Mouse (Mus musculus) midbrain, postnatal 0 days (tissue): ENCODE data around the gene Olfr435. TPM values are rescaled to one million over a fixed set of nuclear protein-coding genes. Genes with fewer than 3 reads are reported as not detected.
A peak's percentile ranks its signal among the peaks of the same experiment; 100 is the strongest.
"Not testable (repeated sequence)": the region's sequence is repeated elsewhere in the genome, so short reads cannot be mapped to it uniquely, and the experiment has no call there.

ENCODE experiments used
- ATAC-seq: fragments of 200-750 bp; cut with Nextera tagmentation; 2 replicates; pipeline ENCODE4 v1.8.0; 2017; ENCODE audit warnings: moderate number of reproducible peaks, mild to moderate bottlenecking, moderate TSS enrichment, moderate library complexity; ENCODE audit not compliant: low FRiP score
- DNase-seq: peaks from one replicate; pipeline ENCODE4 v3.0.0-alpha.2; 2015; ENCODE audit warnings: low spot score
- H3K27ac ChIP-seq: fragments of 300-500 bp; sonication (generic); 2 replicates; pipeline ENCODE4 v1.5.1; 2014; ENCODE audit warnings: low read depth, mild to moderate bottlenecking, low read length, mixed read lengths
- H3K27me3 ChIP-seq: fragments of 300-500 bp; sonication (generic); 2 replicates; pipeline ENCODE4 v1.6.1; 2014; ENCODE audit warnings: low read length, control low read depth, mixed read lengths; ENCODE audit not compliant: insufficient read depth
- H3K36me3 ChIP-seq: fragments of 300-500 bp; sonication (generic); 2 replicates; pipeline ENCODE4 v1.6.1; 2014; ENCODE audit warnings: low read length, control low read depth, mixed read lengths; ENCODE audit not compliant: insufficient read depth
- H3K4me1 ChIP-seq: fragments of 300-500 bp; sonication (generic); 2 replicates; pipeline ENCODE4 v1.6.1; 2014; ENCODE audit warnings: mild to moderate bottlenecking, control low read depth, antibody characterized with exemption, low read length, mixed read lengths; ENCODE audit not compliant: insufficient read depth
- H3K4me2 ChIP-seq: fragments of 300-500 bp; sonication (generic); 2 replicates; pipeline ENCODE4 v1.6.1; 2014; ENCODE audit warnings: low read depth, mild to moderate bottlenecking, low read length, mixed read lengths; ENCODE audit not compliant: poor library complexity, severe bottlenecking
- H3K4me3 ChIP-seq: fragments of 300-500 bp; sonication (generic); 2 replicates; pipeline ENCODE4 v1.5.1; 2014; ENCODE audit warnings: low read depth, mild to moderate bottlenecking, low read length, moderate library complexity
- H3K9ac ChIP-seq: fragments of 300-500 bp; sonication (generic); replicated peaks from 2 replicates; pipeline ENCODE4 v1.6.1; 2014; ENCODE audit warnings: mild to moderate bottlenecking, low read length, moderate library complexity, mixed read lengths; ENCODE audit not compliant: poor library complexity, severe bottlenecking
- H3K9me3 ChIP-seq: fragments of 300-500 bp; sonication (generic); 2 replicates; pipeline ENCODE4 v1.6.1; 2016; ENCODE audit warnings: low read length, control low read depth
- CTCF ChIP-seq: IDR thresholded peaks from 2 replicates; pipeline ENCODE4 v1.5.1; 2016; ENCODE audit warnings: antibody characterized with exemption, mild to moderate bottlenecking
- WGBS: fragments of 180-500 bp; shearing (Covaris S2); extraction: QIAGEN DNeasy Blood & Tissue Kit; methylation state at CpG from one replicate; pipeline ENCODE4 v1.1.7; 2014; 5-methylcytosine and 5-hydroxymethylcytosine counted together
- polyA plus RNA-seq: library from polyadenylated mRNA; unstranded; fragments of >200 nt; fragmentation: Nextera tagmentation; extraction: Ambion mirVana; gene quantifications from 2 replicates; pipeline ENCODE4 v1.2.1, GENCODE M21; 2015
- total RNA-seq: library from RNA; depleted of rRNA; stranded (reverse); fragments of >200 nt; gene quantifications from 2 replicates; pipeline ENCODE4 v1.2.3, GENCODE M21; 2014

Gene Olfr435
- total and polyA plus RNA-seq, 2 experiments from 2014 or later = not detected

DNA sequence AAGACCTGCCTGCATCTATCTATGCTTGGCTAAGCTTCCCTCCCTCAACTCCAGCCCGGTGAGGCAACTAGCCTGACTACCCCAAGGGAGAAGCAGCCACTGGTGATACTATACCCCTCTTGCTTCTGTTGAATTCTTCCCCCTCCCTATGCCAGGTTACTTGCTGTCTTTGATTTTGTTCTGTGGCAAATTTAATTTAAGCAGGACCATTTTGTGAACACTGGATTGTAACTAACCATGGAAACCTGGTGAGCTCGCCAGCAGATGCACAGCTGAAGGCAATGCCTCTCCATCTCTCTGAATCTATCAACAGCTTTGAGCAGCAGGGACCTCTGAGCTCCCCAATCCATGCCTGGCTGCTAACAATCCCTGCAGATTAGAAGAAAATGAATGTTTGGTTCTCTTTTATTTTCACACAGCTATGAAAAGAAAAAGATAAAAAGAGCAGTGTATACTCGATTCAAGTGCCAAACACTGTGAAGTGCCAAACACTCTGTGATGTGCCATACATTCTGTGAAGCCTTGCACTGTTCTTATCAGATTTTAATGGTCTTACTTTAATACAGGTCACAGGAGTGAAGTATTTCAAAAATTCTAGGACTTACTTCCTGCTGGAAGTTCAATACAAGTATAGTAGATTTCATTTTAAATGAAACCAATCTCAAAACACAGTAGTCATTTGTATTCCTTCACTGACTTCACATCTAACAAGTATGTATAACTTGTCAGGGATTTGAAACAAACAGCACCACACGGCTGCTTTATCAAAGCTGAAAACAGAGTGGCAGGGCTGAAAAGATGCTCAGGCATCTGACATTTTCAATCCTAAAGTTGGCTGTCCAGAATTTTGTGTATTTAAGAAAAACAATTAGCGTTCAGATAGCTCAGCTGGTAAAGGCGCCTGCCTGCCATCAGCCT lies 18.1 kb upstream of the Olfr435 start:
- no peaks in the 10 kb centered on the region for H3K9me3 ChIP-seq
- H3K27ac ChIP-seq = no peak overlapping the region; the same call in 1 of the 2 replicates
- H3K36me3 ChIP-seq = no peaks in the 10 kb centered on the region
- no peak for TF ChIP-seq CTCF
- no peaks in the 10 kb centered on the region for H3K27me3 ChIP-seq
- peak; percentile 32 for DNase-seq
- peak; percentile 56; the same call in 1 of the 2 replicates for ATAC-seq
- WGBS = 30% methylated on average over 6 of the region's 6 CpGs
- H3K4me3 ChIP-seq = no peak overlapping the region
- H3K9ac ChIP-seq = no peak overlapping the region
- H3K4me1 ChIP-seq = 0 out of 2 replicates have a peak, but pooled peaks cover 3% of the 10 kb centered on the region
- H3K4me2 ChIP-seq = no peak overlapping the region

DNA sequence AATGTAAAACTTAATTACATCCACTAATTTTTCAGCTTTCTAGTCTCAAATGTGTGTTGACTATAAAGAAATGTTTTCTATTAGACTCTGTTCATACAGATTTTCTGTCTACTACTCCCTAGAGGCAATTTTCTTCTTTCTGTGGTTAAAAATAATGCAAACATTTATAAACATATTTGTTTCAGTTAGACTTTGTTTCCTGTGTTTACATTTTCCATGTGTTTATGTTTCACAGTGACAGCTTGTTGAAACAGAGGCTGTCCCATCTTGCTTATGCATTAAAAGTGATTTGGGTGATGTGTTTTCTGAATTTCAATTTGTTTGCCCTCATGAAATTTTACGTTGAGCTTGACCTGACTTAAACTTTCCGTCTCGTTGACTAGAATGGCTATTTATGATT lies 6.0 kb upstream of the Olfr435 start:
- Histone ChIP-seq H3K9ac (no peak overlapping the region), H3K27me3 (no peaks in the 10 kb centered on the region), H3K36me3 (no peaks in the 10 kb centered on the region), H3K9me3 (no peaks in the 10 kb centered on the region), H3K4me1 (no peaks in the 10 kb centered on the region), H3K4me3 (no peak overlapping the region), H3K4me2 (no peak overlapping the region), H3K27ac (no peak overlapping the region)
- DNase-seq (no peak), ATAC-seq (no peak)
- no peak for TF ChIP-seq CTCF
- 87% methylated on average over 3 of the region's 3 CpGs for WGBS

DNA sequence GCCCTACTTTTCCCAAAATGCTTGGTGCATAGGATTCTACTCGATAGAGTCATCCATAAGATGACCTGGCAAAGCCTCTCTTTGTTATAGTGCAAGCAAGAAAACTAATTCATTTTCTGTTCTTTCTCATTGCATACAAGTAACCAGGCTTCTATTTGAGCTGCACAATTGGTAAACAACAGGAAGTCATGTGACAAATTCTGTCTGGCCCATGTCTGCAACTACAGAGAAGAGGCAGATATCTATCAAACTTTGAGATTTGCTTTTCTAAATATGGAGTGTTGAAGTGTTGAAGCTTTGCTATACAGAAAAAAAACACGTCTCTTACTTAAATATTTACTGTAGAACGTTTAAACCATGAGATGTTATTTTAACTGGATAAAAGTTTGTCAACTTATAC lies 1.1 kb downstream of the Olfr435 start:
- no peak for TF ChIP-seq CTCF
- no peak overlapping the region for H3K9ac ChIP-seq
- H3K4me1 ChIP-seq = no peaks in the 10 kb centered on the region
- H3K9me3 ChIP-seq = no peaks in the 10 kb centered on the region
- no peak for DNase-seq
- no peak for ATAC-seq
- H3K4me2 ChIP-seq = no peak overlapping the region
- no peak overlapping the region for H3K27ac ChIP-seq
- H3K4me3 ChIP-seq = no peak overlapping the region
- H3K36me3 ChIP-seq = no peaks in the 10 kb centered on the region
- WGBS = 82% methylated on average over 3 of the region's 3 CpGs
- no peaks in the 10 kb centered on the region for H3K27me3 ChIP-seq

GRCm38 (mm10) chr6:43202786-43203185 lies 5.8 kb downstream of the Olfr435 start:
- no peak overlapping the region for H3K27ac ChIP-seq
- no peak overlapping the region for H3K4me2 ChIP-seq
- H3K4me3 ChIP-seq = no peak overlapping the region
- H3K27me3 ChIP-seq = no peaks in the 10 kb centered on the region
- H3K4me1 ChIP-seq = no peaks in the 10 kb centered on the region
- no peaks in the 10 kb centered on the region for H3K9me3 ChIP-seq
- H3K9ac ChIP-seq = no peak overlapping the region
- DNase-seq = no peak
- ATAC-seq = no peak
- no peaks in the 10 kb centered on the region for H3K36me3 ChIP-seq
- TF ChIP-seq CTCF = no peak

- DNase-seq (no peak), ATAC-seq (no peak)
- Histone ChIP-seq H3K27me3 (no peaks in the 10 kb centered on the region), H3K27ac (no peak overlapping the region), H3K4me1 (no peaks in the 10 kb centered on the region), H3K4me2 (no peak overlapping the region), H3K4me3 (no peak overlapping the region), H3K9me3 (no peaks in the 10 kb centered on the region), H3K9ac (no peak overlapping the region), H3K36me3 (no peaks in the 10 kb centered on the region)
- 39% methylated on average over 2 of the region's 2 CpGs for WGBS
- TF ChIP-seq CTCF = no peak
Measured at GRCm38 (mm10) chr6:43205355-43205754, 8.4 kb downstream of the Olfr435 start.

DNA sequence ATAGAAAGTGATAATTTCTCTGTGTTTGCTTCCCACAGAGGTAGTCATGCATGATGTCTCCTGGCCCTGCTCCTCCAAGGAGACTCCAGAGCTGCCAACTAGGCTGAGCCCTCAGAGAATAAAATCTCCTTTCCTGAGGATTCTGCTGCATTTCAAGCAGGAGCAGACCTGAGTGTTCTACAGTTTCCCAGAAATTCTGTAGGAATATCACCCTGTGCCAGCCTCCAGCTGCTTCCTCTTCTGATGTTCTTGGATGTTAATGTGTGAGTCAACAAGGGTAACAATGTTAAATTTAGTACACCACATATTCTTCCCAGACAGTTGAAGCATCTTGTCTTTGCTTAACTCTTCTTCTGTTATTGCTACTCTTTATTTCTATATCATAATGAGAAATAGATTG lies 15.9 kb downstream of the Olfr435 start, which contains the start of gene Olfr434:
TSS of gene Olfr434 (plus strand) at position 149 of the 400 bp plus-strand sequence.
- ATAC-seq, H3K4me2 ChIP-seq, DNase-seq, H3K36me3 ChIP-seq, H3K4me3 ChIP-seq, H3K4me1 ChIP-seq, H3K27ac ChIP-seq, H3K9ac ChIP-seq, H3K9me3 ChIP-seq, H3K27me3 ChIP-seq: not testable (repeated sequence)

DNA sequence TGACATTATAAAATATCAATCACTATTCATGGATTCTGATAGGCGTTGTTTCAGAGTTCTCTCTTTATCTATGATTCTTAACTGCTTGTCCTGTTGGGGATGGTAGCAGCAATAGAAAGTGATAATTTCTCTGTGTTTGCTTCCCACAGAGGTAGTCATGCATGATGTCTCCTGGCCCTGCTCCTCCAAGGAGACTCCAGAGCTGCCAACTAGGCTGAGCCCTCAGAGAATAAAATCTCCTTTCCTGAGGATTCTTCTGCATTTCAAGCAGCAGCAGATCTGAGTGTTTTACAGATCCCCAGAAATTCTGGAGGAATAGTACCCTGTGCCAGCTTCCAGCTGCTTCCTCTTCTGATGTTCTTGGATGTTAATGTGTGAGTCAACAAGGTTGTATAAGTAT lies 34.3 kb downstream of the Olfr435 start, which contains the start of gene Olfr47:
TSS of gene Olfr47 (plus strand) at position 275 of the 400 bp plus-strand sequence.
- H3K36me3 ChIP-seq, H3K4me3 ChIP-seq, H3K9me3 ChIP-seq, DNase-seq, H3K27ac ChIP-seq, H3K4me1 ChIP-seq, ATAC-seq, H3K27me3 ChIP-seq, H3K9ac ChIP-seq, H3K4me2 ChIP-seq: not testable (repeated sequence)
- 84% methylated on average over 1 of the region's 1 CpGs for WGBS
